Mouse (Mus musculus): Measurements from ENCODE around the gene Nfil3. TPM values are rescaled to one million over a fixed set of nuclear protein-coding genes. Genes with fewer than 3 reads are reported as not detected.

Nfil3 gene
- polyA plus RNA-seq, 3 experiments from 2014 or later, result 2.7 to 4.1 (median 3.8) TPM

GRCm38 (mm10) chr13:52930582-52930981, 50.3 kb downstream of the Nfil3 start:
- ATAC-seq, result no peak

DNA sequence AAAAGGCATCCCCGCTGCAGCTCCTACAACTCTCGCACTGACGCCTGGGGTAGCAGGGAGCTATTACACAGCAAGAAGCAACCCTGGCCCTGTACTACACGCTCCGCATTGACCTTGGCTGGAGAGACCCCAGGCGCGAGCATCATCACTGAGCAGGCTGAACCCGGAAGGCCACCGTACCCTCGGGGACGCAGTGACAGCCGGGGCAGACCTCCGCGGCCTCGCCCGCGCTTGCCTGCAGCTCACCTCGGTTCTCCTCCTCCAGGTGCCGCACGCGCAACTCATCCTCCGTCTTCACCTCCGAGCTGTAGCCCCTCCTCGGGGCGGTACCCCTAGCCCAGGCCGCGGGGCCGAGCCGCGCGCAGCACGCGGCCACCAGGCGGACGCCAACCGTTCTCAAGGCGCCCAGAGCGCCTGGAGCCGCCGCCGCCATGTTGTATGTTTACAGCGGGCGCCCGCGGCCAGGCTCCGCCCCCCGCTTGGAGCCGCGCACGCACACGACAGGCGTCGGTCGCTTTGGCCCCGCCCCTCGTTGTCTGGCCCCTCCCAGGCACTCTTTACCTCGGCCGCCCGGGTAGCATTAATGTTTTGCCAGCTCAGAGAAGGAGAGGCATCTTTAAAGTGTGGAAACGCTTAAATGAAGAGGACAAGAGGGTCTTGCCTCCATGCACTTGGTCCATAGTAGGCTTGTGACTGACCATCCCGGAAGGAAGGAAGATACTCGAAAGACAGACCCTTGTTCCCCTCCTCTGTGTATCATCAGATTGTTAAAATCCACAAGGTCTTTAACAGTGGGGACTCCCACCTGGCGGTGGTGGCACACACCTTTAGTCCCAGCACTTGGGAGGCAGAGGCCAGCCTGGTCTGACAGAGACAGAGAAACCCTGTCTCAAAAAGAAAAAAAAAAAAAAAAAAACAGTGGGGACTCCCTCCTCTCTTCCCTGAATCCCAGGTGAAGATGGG, 51.4 kb downstream of the Nfil3 start, which contains the start of gene Auh:
Gene Auh (minus strand): TSS at position 473 of the 963 bp plus-strand sequence.
- peak; percentile 95 for ATAC-seq

- no peak for ATAC-seq
Observed at GRCm38 (mm10) chr13:52928392-52928791, 52.5 kb downstream of the Nfil3 start.

DNA sequence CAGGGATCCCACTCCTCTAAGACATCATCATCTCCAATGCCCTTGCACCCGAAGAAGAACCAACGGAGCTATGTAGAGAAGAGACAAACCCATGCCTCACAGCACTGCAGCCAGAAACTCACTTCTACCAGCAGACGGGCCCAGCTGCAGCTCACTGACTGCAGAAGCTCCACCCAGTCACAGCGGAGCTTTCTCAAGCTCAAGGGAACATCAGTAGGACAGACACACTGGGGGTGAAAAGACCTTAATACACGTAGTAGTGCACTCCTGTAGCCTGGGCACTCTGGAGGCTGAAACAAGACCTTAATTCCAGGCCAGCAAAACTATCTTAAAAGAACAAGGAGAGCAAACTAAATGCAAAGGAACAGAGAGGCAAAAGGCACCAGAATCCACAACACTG, 56.4 kb downstream of the Nfil3 start:
- ATAC-seq, result no peak

- peak; percentile 89 for ATAC-seq
Observed at GRCm38 (mm10) chr13:52921966-52922365, 58.9 kb downstream of the Nfil3 start.

DNA sequence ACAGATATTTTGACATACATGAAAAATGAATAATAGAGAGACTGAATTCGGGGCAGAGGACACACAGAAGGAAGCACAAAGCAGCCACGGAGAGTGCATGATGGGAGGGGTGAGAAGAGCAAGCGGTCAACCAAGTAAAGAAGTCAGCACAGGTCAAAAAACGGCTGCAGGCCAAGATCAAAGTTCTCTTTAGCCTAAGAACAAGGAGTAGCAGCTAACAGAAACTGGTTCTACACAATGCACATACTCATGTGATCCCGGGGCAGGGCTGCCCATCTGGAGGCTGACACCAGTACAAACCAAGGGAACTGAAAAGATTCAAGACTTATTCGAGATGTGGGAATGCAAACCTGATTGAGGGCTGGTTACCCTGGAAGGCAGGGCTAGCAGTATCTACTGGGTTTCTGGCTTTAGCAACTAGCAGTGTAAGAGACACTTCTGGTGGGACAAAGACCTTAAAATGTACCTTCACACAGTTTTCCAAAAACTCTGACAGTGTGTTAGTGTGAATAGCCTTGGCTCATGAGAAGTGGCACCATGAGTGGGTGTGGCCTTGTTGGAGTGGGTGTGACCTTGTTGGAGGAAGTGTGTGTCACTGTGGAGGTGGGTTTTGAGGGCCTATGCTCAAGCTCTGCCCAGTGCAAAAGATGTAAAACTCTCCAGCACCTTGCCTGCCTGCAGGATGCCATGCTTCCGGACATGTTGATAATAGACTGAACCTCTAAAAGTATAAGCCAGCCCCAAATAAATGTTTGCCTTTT, 59.6 kb downstream of the Nfil3 start:
- ATAC-seq, result peak; percentile 34

DNA sequence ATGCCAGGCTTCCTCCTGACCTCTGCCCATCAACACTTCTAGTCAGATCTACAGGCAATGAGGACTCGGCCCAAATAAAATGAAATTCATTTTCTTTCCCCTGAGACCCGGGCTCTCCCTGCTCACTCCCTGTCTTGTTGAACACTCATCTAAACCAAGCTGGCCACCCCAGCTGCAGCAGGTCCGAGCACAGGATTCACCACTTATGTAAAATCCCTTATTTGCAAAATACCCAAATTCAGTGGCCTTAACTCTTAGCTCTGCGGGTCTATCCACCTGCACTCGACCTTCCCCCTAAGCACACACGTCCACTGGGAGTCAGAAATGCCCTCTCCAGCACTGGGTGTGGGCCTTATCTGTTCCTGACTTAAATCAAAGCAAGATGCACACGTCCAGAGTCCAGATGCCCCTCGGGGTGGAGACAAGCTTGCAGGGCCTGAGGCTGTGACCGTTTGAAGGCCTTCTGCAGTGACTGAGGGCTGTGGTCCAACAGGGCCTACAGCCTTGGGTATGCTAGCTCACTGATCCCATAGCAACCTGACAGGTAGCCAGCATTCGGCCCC, 61.0 kb downstream of the Nfil3 start:
- ATAC-seq, result no peak

DNA sequence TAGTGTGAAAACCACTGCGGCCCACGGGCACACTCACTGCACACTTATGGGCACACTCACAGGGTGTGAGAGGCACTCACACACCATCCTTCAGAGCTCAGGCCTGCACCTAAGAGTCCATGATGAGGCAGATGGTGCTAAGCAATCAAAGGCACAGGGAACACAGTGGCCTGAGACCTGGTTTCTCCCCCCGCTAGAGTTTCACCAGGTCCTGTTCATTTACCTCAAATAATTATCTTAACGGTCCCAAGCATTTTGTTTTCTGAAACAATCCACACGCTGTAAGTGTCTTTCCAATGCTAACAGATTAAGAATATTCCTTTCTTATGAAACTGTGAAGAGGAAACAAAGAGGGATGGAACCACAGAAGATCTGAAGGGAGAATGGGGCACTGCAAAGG, 62.5 kb downstream of the Nfil3 start:
- no peak for ATAC-seq

Other genes with a start within 250 kb of the Nfil3 start
- 10 to 100 TPM; 25.0 to 28.2 (median 26.2) TPM for gene Auh, start 51.4 kb downstream of the Nfil3 start, polyA plus RNA-seq (2017; shearing (Covaris generic))